Comparison of ENCODE assay signal across 21 mouse cellular contexts in the genomic region with DNA sequence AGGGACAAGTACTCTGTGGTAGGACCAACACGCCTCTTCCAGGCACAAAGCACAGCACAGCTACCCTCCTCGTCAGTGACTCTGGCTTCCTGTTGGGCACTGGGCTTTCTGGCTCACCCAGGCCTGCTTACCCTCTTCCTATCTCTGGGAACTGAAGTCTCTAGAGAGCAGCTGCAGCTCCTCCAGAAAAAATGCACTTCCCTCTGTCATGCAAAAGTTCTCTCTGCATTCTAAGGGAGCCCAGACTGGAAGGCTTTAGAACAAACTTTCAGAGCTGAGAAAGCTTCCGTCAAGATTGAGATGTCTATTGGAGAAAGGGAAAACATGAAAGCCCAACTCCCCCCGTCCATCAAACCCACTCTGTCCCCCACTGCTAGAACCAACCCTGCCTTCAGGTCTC. TPM values are rescaled to one million over a fixed set of nuclear protein-coding genes. Genes with fewer than 3 reads are reported as not detected.
DNase-seq lines count a peak whose midpoint lies in the region; ATAC-seq and TF ChIP-seq lines count a peak whose summit lies in the region.
"Had no signal": no experiment of that assay in that cellular context is flagged by ENCODE, and none has a peak within 500 bp of the region (broad histone marks: within the 10 kb centered on the region; RNA-seq: fewer than 3 reads in every experiment).

No protein-coding gene starts in this region.

- no peak overlapping the region for H3K9ac ChIP-seq in hindbrain, embryonic 11.5 days (ENCODE audit: low read depth, low read length)
- H3K9ac ChIP-seq in hindbrain, embryonic 12.5 days = no peak overlapping the region
- no peak overlapping the region for H3K9ac ChIP-seq in lung, embryonic 16.5 days (ENCODE audit: low read length)
- peak overlapping the region; percentile 4; the same call in 1 of the 2 replicates for H3K9ac ChIP-seq in midbrain, embryonic 16.5 days (ENCODE audit: low read depth, low read length)
- H3K9ac ChIP-seq: stomach, embryonic 15.5 days had no signal

- peaks cover 2% of the 10 kb centered on the region; the same call in 1 of the 2 replicates for H3K27me3 ChIP-seq in hindbrain, embryonic 11.5 days (ENCODE audit: control insufficient read depth, insufficient read depth, low read length)
- peaks cover 28% of the 10 kb centered on the region for H3K27me3 ChIP-seq in hindbrain, embryonic 12.5 days
- H3K27me3 ChIP-seq in lung, embryonic 16.5 days (ENCODE audit: control insufficient read depth, insufficient read depth, low read depth, low read length) = peaks cover 4% of the 10 kb centered on the region; the same call in 1 of the 2 replicates
- no peaks in the 10 kb centered on the region for H3K27me3 ChIP-seq in midbrain, embryonic 16.5 days (ENCODE audit: control insufficient read depth, insufficient read depth, low read depth, low read length)
- H3K27me3 ChIP-seq: stomach, embryonic 15.5 days had no signal

- H3K27ac ChIP-seq in hindbrain, embryonic 11.5 days (ENCODE audit: low read depth, low read length) = no peak overlapping the region
- no peak overlapping the region for H3K27ac ChIP-seq in hindbrain, embryonic 12.5 days
- 0 out of 2 replicates have a peak overlapping the region, but pooled peaks have one; percentile 15 for H3K27ac ChIP-seq in lung, embryonic 16.5 days (ENCODE audit: low read length)
- H3K27ac ChIP-seq in midbrain, embryonic 16.5 days (ENCODE audit: low read length) = no peak overlapping the region
- H3K27ac ChIP-seq in layer of hippocampus, adult 2 months = no peak overlapping the region; the same call in 1 of the 2 replicates
- H3K27ac ChIP-seq: heart, embryonic 10.5 days; stomach, embryonic 15.5 days had no signal

- H3K4me3 ChIP-seq in hindbrain, embryonic 11.5 days (ENCODE audit: low read depth, low read length) = no peak overlapping the region
- H3K4me3 ChIP-seq in hindbrain, embryonic 12.5 days = no peak overlapping the region
- no peak overlapping the region for H3K4me3 ChIP-seq in lung, embryonic 16.5 days (ENCODE audit: low read length)
- no peak overlapping the region for H3K4me3 ChIP-seq in midbrain, embryonic 16.5 days (ENCODE audit: low read depth, low read length)
- H3K4me3 ChIP-seq in layer of hippocampus, adult 2 months = no peak overlapping the region; the same call in 1 of the 2 replicates
- H3K4me3 ChIP-seq: megakaryocyte, embryonic 14.5 days; myocyte; stomach, embryonic 15.5 days had no signal

- peak; percentile 12 for DNase-seq in hindbrain, embryonic 11.5 days (ENCODE audit: low spot score)
- no peak for DNase-seq in lung, postnatal 36 days
- peak; percentile 62 for DNase-seq in ZHBTc4 (ENCODE audit: low read depth, low spot score)
- DNase-seq in layer of hippocampus, adult 2 months (ENCODE audit: low spot score in 2 of 2) = no peak
- DNase-seq in layer of hippocampus, adult 9-10 months (ENCODE audit: low spot score) = no peak
- DNase-seq: embryo, embryonic 11 days; gastrocnemius, postnatal 36 days; heart, postnatal 10 days; kidney, adult 11 months; kidney, postnatal 14 days; spleen, adult 18-20 months had no signal

- no peaks in the 10 kb centered on the region for H3K9me3 ChIP-seq in hindbrain, embryonic 11.5 days (ENCODE audit: control insufficient read depth, low read length)
- H3K9me3 ChIP-seq in hindbrain, embryonic 12.5 days (replicated peaks) = no peaks in the 10 kb centered on the region
- H3K9me3 ChIP-seq in lung, embryonic 16.5 days (ENCODE audit: control insufficient read depth, low read length) = no peaks in the 10 kb centered on the region
- no peaks in the 10 kb centered on the region for H3K9me3 ChIP-seq in midbrain, embryonic 16.5 days (replicated peaks; ENCODE audit: control insufficient read depth, low read length, poor library complexity, severe bottlenecking)
- H3K9me3 ChIP-seq: heart, embryonic 10.5 days; megakaryocyte, embryonic 14.5 days; stomach, embryonic 15.5 days had no signal

- no peak for ATAC-seq in hindbrain, embryonic 11.5 days (ENCODE audit: low FRiP score)
- ATAC-seq in hindbrain, embryonic 12.5 days (ENCODE audit: low FRiP score) = no peak
- ATAC-seq in lung, embryonic 16.5 days (ENCODE audit: low read depth) = no peak
- no peak for ATAC-seq in midbrain, embryonic 16.5 days
- ATAC-seq: forebrain, embryonic 14.5 days; lung, postnatal 0 days had no signal

- 47% methylated on average over 4 of the region's 4 CpGs for WGBS in hindbrain, embryonic 11.5 days
- WGBS in hindbrain, embryonic 12.5 days = 40% methylated on average over 4 of the region's 4 CpGs
- 35% methylated on average over 4 of the region's 4 CpGs for WGBS in lung, embryonic 16.5 days
- 56% methylated on average over 4 of the region's 4 CpGs for WGBS in midbrain, embryonic 16.5 days

- H3K4me1 ChIP-seq in hindbrain, embryonic 11.5 days (replicated peaks; ENCODE audit: control insufficient read depth, insufficient read depth, low read length) = peaks cover 5% of the 10 kb centered on the region; the same call in 1 of the 2 replicates
- H3K4me1 ChIP-seq in hindbrain, embryonic 12.5 days = peaks cover 14% of the 10 kb centered on the region
- H3K4me1 ChIP-seq in lung, embryonic 16.5 days (replicated peaks; ENCODE audit: control insufficient read depth, insufficient read depth, low read length) = peaks cover 19% of the 10 kb centered on the region
- peaks cover 17% of the 10 kb centered on the region for H3K4me1 ChIP-seq in midbrain, embryonic 16.5 days (ENCODE audit: control insufficient read depth, insufficient read depth, low read length)

- H3K4me2 ChIP-seq in hindbrain, embryonic 11.5 days (replicated peaks; ENCODE audit: low read depth, low read length) = no peak overlapping the region
- H3K4me2 ChIP-seq in hindbrain, embryonic 12.5 days (replicated peaks) = no peak overlapping the region
- no peak overlapping the region for H3K4me2 ChIP-seq in lung, embryonic 16.5 days (ENCODE audit: low read depth, low read length)
- peak overlapping the region; percentile 90 for H3K4me2 ChIP-seq in midbrain, embryonic 16.5 days (ENCODE audit: low read length)
- H3K4me2 ChIP-seq: stomach, embryonic 15.5 days had no signal

- no peaks in the 10 kb centered on the region for H3K36me3 ChIP-seq in hindbrain, embryonic 11.5 days (ENCODE audit: control insufficient read depth, insufficient read depth, low read length)
- no peaks in the 10 kb centered on the region for H3K36me3 ChIP-seq in hindbrain, embryonic 12.5 days
- H3K36me3 ChIP-seq in lung, embryonic 16.5 days (ENCODE audit: control insufficient read depth, insufficient read depth, low read length) = no peaks in the 10 kb centered on the region
- no peaks in the 10 kb centered on the region for H3K36me3 ChIP-seq in midbrain, embryonic 16.5 days (ENCODE audit: control insufficient read depth, insufficient read depth, low read length)
- H3K36me3 ChIP-seq: heart, embryonic 10.5 days; stomach, embryonic 15.5 days had no signal

- TF ChIP-seq CTCF in layer of hippocampus, adult 2 months (conservative IDR thresholded peaks at IDR 0.05) = no peak

RNA-seq across cellular contexts. Expression of a gene that starts 2.1 kb away (rescaled TPM):
- 1.2 and 1.6 TPM in 2 replicates for polyA plus RNA-seq in hindbrain, embryonic 11.5 days (2014; fragmentation: Nextera tagmentation; extraction: Ambion mirVana)
- 5.6 and 5.7 TPM in 2 replicates for polyA plus RNA-seq in hindbrain, embryonic 12.5 days (2016; fragmentation: Nextera tagmentation; extraction: Ambion mirVana)
- 1.5 and 2.3 TPM in 2 replicates for polyA plus RNA-seq in lung, embryonic 16.5 days (2015; fragmentation: Nextera tagmentation; extraction: Ambion mirVana)
- polyA plus RNA-seq in midbrain, embryonic 16.5 days (2015; fragmentation: Nextera tagmentation; extraction: Ambion mirVana) = 11.7 and 12.3 TPM in 2 replicates
- 10 to 100 TPM; 53.0 to 63.2 TPM for total RNA-seq in layer of hippocampus, adult 2 months (2021)
- total RNA-seq: CH12.LX had no signal
- polyA plus RNA-seq: myocyte had no signal

Comparison
In these comparisons a context has a peak if more than half of its experiments do, and no peak if none do; other contexts are left out.
1. DNase-seq: peak in hindbrain, embryonic 11.5 days (single experiment) and ZHBTc4 (single experiment); none in lung, postnatal 36 days (single experiment), layer of hippocampus, adult 2 months (0 of 2) and layer of hippocampus, adult 9-10 months (single experiment).